Mouse (Mus musculus): Measurements from ENCODE around the gene Fam122a.

GRCm38 (mm10) chr19:24468616-24469015 is 8.5 kb downstream of the Fam122a start:
- TF ChIP-seq CTCF (IDR thresholded peaks at IDR 0.05; ENCODE audit: control insufficient read depth, insufficient read depth, insufficient replicate concordance, low read depth, low read length), result no peak
- TF ChIP-seq POLR2A (IDR thresholded peaks at IDR 0.05; ENCODE audit: control insufficient read depth, low read depth, low read length), result no peak

All from testis, adult 2 months (tissue).